Mouse (Mus musculus) megakaryocyte-erythroid progenitor cell, adult 5-6 weeks (primary cell): ENCODE data around the gene Pla2g1b. TPM values are rescaled to one million over a fixed set of nuclear protein-coding genes. Genes with fewer than 3 reads are reported as not detected.
A peak's percentile ranks its signal among the peaks of the same experiment; 100 is the strongest.
"Not testable (repeated sequence)": the region's sequence is repeated elsewhere in the genome, so short reads cannot be mapped to it uniquely, and the experiment has no call there.

Source experiments
- ATAC-seq: replicated peaks from 2 replicates; pipeline ENCODE4 v1.8.0; 2016; ENCODE audit warnings: mild to moderate bottlenecking, inconsistent platforms; ENCODE audit not compliant: severe bottlenecking, poor library complexity, low FRiP score, low TSS enrichment
- total RNA-seq, 2 experiments: library from RNA; stranded (forward) in 1 of 2; stranded (reverse) in 1 of 2; fragments of 200-1000, 215-1000 nt in 1 of 2; fragments of >200 nt in 1 of 2; fragmentation: Nextera tagmentation in 1 of 2; gene quantifications; 2 replicates each; pipeline ENCODE4 v1.2.3; 2014 to 2017

Gene Pla2g1b
- total RNA-seq, 2 experiments from 2014 or later: not detected

- peak; percentile 33 for ATAC-seq
Observed at GRCm38 (mm10) chr5:115516081-115516907, 50.2 kb downstream of the Pla2g1b start.

GRCm38 (mm10) chr5:115516908-115517307 is 50.8 kb downstream of the Pla2g1b start:
- ATAC-seq: no peak

- no peak for ATAC-seq
Observed at GRCm38 (mm10) chr5:115517501-115517900, 51.4 kb downstream of the Pla2g1b start.

- ATAC-seq: not testable (repeated sequence)
Observed at GRCm38 (mm10) chr5:115518214-115518613, 52.2 kb downstream of the Pla2g1b start.

- ATAC-seq: no peak
Observed at GRCm38 (mm10) chr5:115520325-115520869, 54.3 kb downstream of the Pla2g1b start.

- ATAC-seq: peak; percentile 70
Observed at GRCm38 (mm10) chr5:115521553-115522461, 55.7 kb downstream of the Pla2g1b start.

- ATAC-seq: no peak
Observed at GRCm38 (mm10) chr5:115522531-115522930, 56.5 kb downstream of the Pla2g1b start.

GRCm38 (mm10) chr5:115522981-115523499 is 57.0 kb downstream of the Pla2g1b start:
- no peak for ATAC-seq

GRCm38 (mm10) chr5:115523971-115524370 is 57.9 kb downstream of the Pla2g1b start:
- ATAC-seq: no peak

Other genes with a start within 250 kb of the Pla2g1b start
- gene Pop5, start 230.4 kb upstream of the Pla2g1b start, total RNA-seq (2014; fragmentation: Nextera tagmentation): 130 and 136 TPM in 2 replicates
- gene Pop5, start 230.4 kb upstream of the Pla2g1b start, total RNA-seq (2017): 69.1 and 154 TPM in 2 replicates
- gene Rnf10, start 193.4 kb upstream of the Pla2g1b start, total RNA-seq (2014; fragmentation: Nextera tagmentation): 47.4 and 71.5 TPM in 2 replicates
- gene Rnf10, start 193.4 kb upstream of the Pla2g1b start, total RNA-seq (2017): 35.9 and 36.9 TPM in 2 replicates
- gene Coq5, start 186.6 kb upstream of the Pla2g1b start, total RNA-seq (2014; fragmentation: Nextera tagmentation): 23.0 and 35.5 TPM in 2 replicates
- 71.1 and 78.6 TPM in 2 replicates for gene Coq5, start 186.6 kb upstream of the Pla2g1b start, total RNA-seq (2017)
- 550 and 746 TPM in 2 replicates for gene Dynll1, start 165.3 kb upstream of the Pla2g1b start, total RNA-seq (2014; fragmentation: Nextera tagmentation)
- 379 and 555 TPM in 2 replicates for gene Dynll1, start 165.3 kb upstream of the Pla2g1b start, total RNA-seq (2017)
- gene Srsf9, start 139.1 kb upstream of the Pla2g1b start, total RNA-seq (2014; fragmentation: Nextera tagmentation): 74.7 and 96.0 TPM in 2 replicates
- gene Srsf9, start 139.1 kb upstream of the Pla2g1b start, total RNA-seq (2017): 61.6 and 108 TPM in 2 replicates
- 31.0 and 41.1 TPM in 2 replicates for gene Gatc, start 125.1 kb upstream of the Pla2g1b start, total RNA-seq (2014; fragmentation: Nextera tagmentation)
- 13.6 and 18.6 TPM in 2 replicates for gene Gatc, start 125.1 kb upstream of the Pla2g1b start, total RNA-seq (2017)
- 36.8 and 45.8 TPM in 2 replicates for gene Triap1, start 125.0 kb upstream of the Pla2g1b start, total RNA-seq (2014; fragmentation: Nextera tagmentation)
- 16.8 and 19.8 TPM in 2 replicates for gene Triap1, start 125.0 kb upstream of the Pla2g1b start, total RNA-seq (2017)
- 744 and 848 TPM in 2 replicates for gene Cox6a1, start 117.3 kb upstream of the Pla2g1b start, total RNA-seq (2014; fragmentation: Nextera tagmentation)
- 84.8 and 115 TPM in 2 replicates for gene Cox6a1, start 117.3 kb upstream of the Pla2g1b start, total RNA-seq (2017)
- not detected in 2 replicates for gene Msi1, start 36.7 kb upstream of the Pla2g1b start, total RNA-seq (2014; fragmentation: Nextera tagmentation)
- gene Msi1, start 36.7 kb upstream of the Pla2g1b start, total RNA-seq (2017): not detected in 2 replicates
- 10.7 and 20.4 TPM in 2 replicates for gene Sirt4, start 18.5 kb downstream of the Pla2g1b start, total RNA-seq (2014; fragmentation: Nextera tagmentation)
- 3.4 and 7.2 TPM in 2 replicates for gene Sirt4, start 18.5 kb downstream of the Pla2g1b start, total RNA-seq (2017)
- gene Pxn, start 40.4 kb downstream of the Pla2g1b start, total RNA-seq (2014; fragmentation: Nextera tagmentation): 31.8 and 34.0 TPM in 2 replicates
- gene Pxn, start 40.4 kb downstream of the Pla2g1b start, total RNA-seq (2017): 36.1 and 47.5 TPM in 2 replicates
- gene Rplp0, start 93.2 kb downstream of the Pla2g1b start, total RNA-seq (2014; fragmentation: Nextera tagmentation): 2,668 and 3,132 TPM in 2 replicates
- 1,591 and 2,082 TPM in 2 replicates for gene Rplp0, start 93.2 kb downstream of the Pla2g1b start, total RNA-seq (2017)
- 66.1 and 67.0 TPM in 2 replicates for gene Gcn1l1, start 99.0 kb downstream of the Pla2g1b start, total RNA-seq (2014; fragmentation: Nextera tagmentation)
- 31.2 and 54.2 TPM in 2 replicates for gene Gcn1l1, start 99.0 kb downstream of the Pla2g1b start, total RNA-seq (2017)
- gene Rab35, start 165.6 kb downstream of the Pla2g1b start, total RNA-seq (2014; fragmentation: Nextera tagmentation): 51.4 and 53.5 TPM in 2 replicates
- gene Rab35, start 165.6 kb downstream of the Pla2g1b start, total RNA-seq (2017): 34.2 and 36.4 TPM in 2 replicates